Mouse (Mus musculus) liver, postnatal 0 days (tissue): ENCODE results near the gene Klhl36. TPM values are rescaled to one million over a fixed set of nuclear protein-coding genes. Genes with fewer than 3 reads are reported as not detected.
A peak's percentile ranks its signal among the peaks of the same experiment; 100 is the strongest.

Experiments used
- ATAC-seq: fragments of 200-750 bp; cut with Nextera tagmentation; 2 replicates; pipeline ENCODE4 v1.8.0; 2017; ENCODE audit warnings: mild to moderate bottlenecking, moderate library complexity
- DNase-seq: peaks from one replicate; pipeline ENCODE4 v3.0.0-alpha.2; 2016
- H3K27ac ChIP-seq: fragments of 300-500 bp; sonication (generic); 2 replicates; pipeline ENCODE4 v1.5.1; 2014; ENCODE audit warnings: antibody characterized with exemption, moderate library complexity, mild to moderate bottlenecking, low read depth
- H3K27me3 ChIP-seq: fragments of 300-500 bp; sonication (generic); 2 replicates; pipeline ENCODE4 v1.6.1; 2014; ENCODE audit warnings: low read length, control low read depth, mixed read lengths; ENCODE audit not compliant: insufficient read depth
- H3K36me3 ChIP-seq: fragments of 300-500 bp; sonication (generic); replicated peaks from 2 replicates; pipeline ENCODE4 v1.6.1; 2014; ENCODE audit warnings: mild to moderate bottlenecking, control low read depth, low read length, moderate library complexity, mixed read lengths; ENCODE audit not compliant: insufficient read depth
- H3K4me1 ChIP-seq: fragments of 300-500 bp; sonication (generic); 2 replicates; pipeline ENCODE4 v1.6.1; 2014; ENCODE audit warnings: antibody characterized with exemption, mild to moderate bottlenecking, control low read depth; ENCODE audit not compliant: insufficient read depth
- H3K4me2 ChIP-seq: fragments of 300-500 bp; sonication (generic); 2 replicates; pipeline ENCODE4 v1.6.1; 2014; ENCODE audit warnings: low read depth, mild to moderate bottlenecking, low read length, moderate library complexity, mixed read lengths
- H3K4me3 ChIP-seq: fragments of 300-500 bp; sonication (generic); 2 replicates; pipeline ENCODE4 v1.5.1; 2014; ENCODE audit warnings: low read depth, low read length
- H3K9ac ChIP-seq: fragments of 300-500 bp; sonication (generic); replicated peaks from 2 replicates; pipeline ENCODE4 v1.6.1; 2014; ENCODE audit warnings: mild to moderate bottlenecking, moderate library complexity
- H3K9me3 ChIP-seq: fragments of 300-500 bp; sonication (generic); 2 replicates; pipeline ENCODE4 v1.6.1; 2016; ENCODE audit warnings: mild to moderate bottlenecking, control low read depth, low read length, mixed read lengths
- CTCF ChIP-seq: sonication (generic); IDR thresholded peaks from 2 replicates; pipeline ENCODE4 v1.5.1; 2016; ENCODE audit warnings: antibody characterized with exemption, low read depth
- EP300 ChIP-seq: IDR thresholded peaks from 2 replicates; pipeline ENCODE4 v1.6.1; 2016; ENCODE audit warnings: antibody characterized with exemption, low read depth, mild to moderate bottlenecking
- WGBS: fragments of 180-500 bp; shearing (Covaris S2); extraction: QIAGEN DNeasy Blood & Tissue Kit; methylation state at CpG from one replicate; pipeline ENCODE4 v1.1.7; 2014; ENCODE audit not compliant: insufficient replicate concordance; 5-methylcytosine and 5-hydroxymethylcytosine counted together
- polyA plus RNA-seq: library from polyadenylated mRNA; unstranded; fragments of >200 nt; fragmentation: Nextera tagmentation; extraction: Ambion mirVana; gene quantifications from 2 replicates; pipeline ENCODE4 v1.2.1, GENCODE M21; 2015

Klhl36 gene
- polyA plus RNA-seq, 1 experiment from 2014 or later = 4.9 TPM

DNA sequence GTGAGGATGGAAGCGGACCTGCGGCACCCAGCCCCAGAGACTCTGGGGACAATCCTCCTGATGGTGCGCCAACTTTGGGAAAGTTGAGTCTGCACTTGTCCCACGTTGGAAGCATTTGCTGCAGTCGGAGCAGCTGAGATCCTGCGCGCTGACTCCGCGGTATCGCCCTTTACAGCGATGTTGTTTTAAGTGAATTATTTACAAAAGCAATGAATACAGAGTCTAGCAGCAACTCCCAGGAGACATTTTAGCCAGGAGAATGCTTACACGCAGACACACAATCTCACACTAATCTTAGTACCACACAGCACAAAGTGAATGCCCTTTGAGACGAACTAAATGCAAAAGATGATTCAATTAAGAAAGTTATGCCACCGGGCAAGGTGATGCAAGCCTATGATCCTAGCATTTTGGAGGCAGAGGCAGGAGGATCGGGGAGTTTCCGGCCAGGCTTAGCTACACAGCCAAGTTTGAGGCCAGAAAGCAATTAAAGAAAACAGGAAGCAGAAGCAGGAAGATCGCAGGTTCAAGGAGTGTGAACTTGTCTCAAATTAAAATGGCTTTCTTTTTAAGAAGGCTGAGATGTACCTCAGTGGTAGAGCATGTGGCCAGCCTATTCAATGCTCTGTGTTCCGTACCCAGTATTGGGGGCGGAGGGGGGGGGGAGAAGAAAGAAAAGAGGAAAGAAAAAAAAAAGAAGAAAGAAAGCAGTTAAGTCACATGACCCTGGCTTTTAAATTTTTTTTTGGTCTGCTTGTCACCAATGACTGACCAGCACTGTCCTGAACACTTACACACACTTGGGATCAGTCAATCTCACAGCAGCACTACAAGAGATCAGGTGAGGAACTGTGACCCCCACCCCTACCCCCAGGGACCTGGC lies 23.7 kb upstream of the Klhl36 start:
- ATAC-seq (no peak), DNase-seq (no peak)
- no peak for TF ChIP-seq EP300
- no peak for TF ChIP-seq CTCF
- no peaks in the 10 kb centered on the region for H3K9me3 ChIP-seq
- H3K4me1 ChIP-seq = peaks cover 36% of the 10 kb centered on the region
- no peaks in the 10 kb centered on the region; the same call in 1 of the 2 replicates for H3K36me3 ChIP-seq
- peak overlapping the region; percentile 84 for H3K9ac ChIP-seq
- peak overlapping the region; percentile 78 for H3K4me3 ChIP-seq
- no peaks in the 10 kb centered on the region; the same call in 1 of the 2 replicates for H3K27me3 ChIP-seq
- 23% methylated on average over 19 of the region's 19 CpGs for WGBS
- H3K4me2 ChIP-seq = peak overlapping the region; percentile 95
- H3K27ac ChIP-seq = peak overlapping the region; percentile 82; the same call in 1 of the 2 replicates

DNA sequence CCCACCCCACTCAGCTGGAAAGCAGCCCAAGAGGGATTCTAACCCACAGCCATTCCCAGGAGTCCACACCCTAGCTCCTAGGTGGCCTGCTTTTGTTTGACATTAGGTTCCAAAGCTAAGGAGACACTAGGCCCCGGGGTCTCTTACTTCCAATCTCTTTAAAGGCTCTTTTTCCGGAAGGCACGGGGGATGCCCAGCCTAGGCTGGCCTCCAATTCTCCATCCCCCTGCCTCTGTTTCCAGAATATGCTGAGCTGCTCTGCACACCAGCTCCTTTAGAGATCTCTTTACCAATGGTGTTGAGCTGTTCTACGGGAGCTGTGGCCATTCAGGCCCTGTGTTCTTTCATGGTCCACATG lies 23.1 kb upstream of the Klhl36 start:
- ATAC-seq = no peak
- no peak for DNase-seq
- Histone ChIP-seq H3K4me3 (peak overlapping the region; percentile 78), H3K36me3 (no peaks in the 10 kb centered on the region; the same call in 1 of the 2 replicates), H3K9me3 (no peaks in the 10 kb centered on the region), H3K27me3 (no peaks in the 10 kb centered on the region; the same call in 1 of the 2 replicates), H3K4me1 (peaks cover 36% of the 10 kb centered on the region), H3K4me2 (peak overlapping the region; percentile 95), H3K27ac (peak overlapping the region; percentile 82), H3K9ac (peak overlapping the region; percentile 84)
- TF ChIP-seq EP300 (no peak), CTCF (no peak)
- WGBS = 68% methylated on average over 4 of the region's 4 CpGs

DNA sequence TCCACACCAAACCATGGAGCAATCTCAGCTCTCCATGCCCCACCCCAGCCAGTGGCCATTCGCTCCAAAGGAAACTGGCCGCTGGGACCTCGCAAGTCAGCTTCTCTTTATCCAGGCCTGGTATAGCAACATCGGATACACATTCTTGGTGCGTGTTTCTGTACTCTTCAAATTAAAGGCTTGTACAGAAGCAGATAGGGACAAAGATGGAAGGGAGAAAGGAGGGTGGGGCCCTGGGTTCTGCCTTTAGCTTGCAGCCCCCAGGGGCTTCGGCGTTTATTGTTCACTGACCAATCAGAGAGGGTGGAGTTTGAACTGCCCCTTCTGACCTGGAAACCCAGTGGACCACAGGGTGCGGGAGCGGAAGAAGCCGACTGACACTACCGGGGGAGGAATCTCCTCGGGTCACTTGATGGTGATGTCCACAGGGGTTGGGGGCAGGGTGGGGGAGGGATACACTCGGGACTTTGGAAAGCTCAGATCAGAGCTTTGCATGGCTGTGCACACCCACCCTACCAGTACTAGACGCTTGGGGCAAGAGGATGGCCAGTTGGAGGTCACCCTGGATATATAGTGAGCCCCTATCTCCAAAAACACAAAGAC lies 22.5 kb upstream of the Klhl36 start:
- Histone ChIP-seq H3K36me3 (no peaks in the 10 kb centered on the region; the same call in 1 of the 2 replicates), H3K4me2 (peak overlapping the region; percentile 95), H3K27ac (peak overlapping the region; percentile 82), H3K9ac (peak overlapping the region; percentile 84), H3K4me1 (peaks cover 36% of the 10 kb centered on the region), H3K4me3 (peak overlapping the region; percentile 78), H3K27me3 (no peaks in the 10 kb centered on the region; the same call in 1 of the 2 replicates), H3K9me3 (no peaks in the 10 kb centered on the region)
- DNase-seq (no peak), ATAC-seq (no peak)
- 13% methylated on average over 14 of the region's 14 CpGs for WGBS
- TF ChIP-seq EP300 (no peak), CTCF (no peak)

DNA sequence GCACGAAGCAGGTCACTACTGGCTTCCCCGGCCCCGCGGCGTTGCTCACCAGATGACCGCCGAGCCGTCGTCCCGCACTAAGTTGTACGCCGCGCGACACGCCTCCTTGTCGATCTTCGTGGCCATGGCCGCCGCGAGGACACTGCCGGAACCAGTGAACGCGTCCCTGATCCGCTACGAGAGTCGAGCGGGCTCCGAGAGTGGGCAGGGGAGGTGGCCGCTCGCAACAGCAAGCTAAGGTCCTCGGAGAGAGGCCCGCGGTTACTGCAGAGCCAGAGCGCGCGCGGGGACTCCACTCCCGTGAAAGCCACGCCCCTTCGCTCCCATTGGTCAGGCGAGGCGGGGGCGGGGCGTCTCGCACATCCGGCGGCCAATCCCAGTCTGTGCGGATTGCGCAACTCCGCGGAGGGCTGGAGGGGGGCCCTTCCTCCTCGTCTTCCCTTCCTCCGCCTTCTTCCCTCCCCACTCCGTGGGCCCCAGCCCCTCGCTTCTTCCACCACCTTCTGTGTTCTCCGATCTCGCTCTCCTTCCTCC lies 21.7 kb upstream of the Klhl36 start, which contains the start of gene Cotl1:
TSS of gene Cotl1 (minus strand) at position 270 of the 534 bp plus-strand sequence.
- Histone ChIP-seq H3K4me2 (peak within 1 kb of the TSS; percentile 95), H3K36me3 (no peaks in the 10 kb centered on the region; the same call in 1 of the 2 replicates), H3K9ac (peak within 1 kb of the TSS; percentile 84), H3K27ac (peak within 1 kb of the TSS; percentile 82), H3K9me3 (no peaks in the 10 kb centered on the region), H3K4me1 (peaks cover 32% of the 10 kb centered on the region), H3K4me3 (peak within 1 kb of the TSS; percentile 78), H3K27me3 (no peaks in the 10 kb centered on the region; the same call in 1 of the 2 replicates)
- DNase-seq (peak; percentile 97), ATAC-seq (peak; percentile 89)
- WGBS = under 1% methylated on average over 54 of the region's 57 CpGs
- TF ChIP-seq CTCF (no peak), EP300 (no peak)

DNA sequence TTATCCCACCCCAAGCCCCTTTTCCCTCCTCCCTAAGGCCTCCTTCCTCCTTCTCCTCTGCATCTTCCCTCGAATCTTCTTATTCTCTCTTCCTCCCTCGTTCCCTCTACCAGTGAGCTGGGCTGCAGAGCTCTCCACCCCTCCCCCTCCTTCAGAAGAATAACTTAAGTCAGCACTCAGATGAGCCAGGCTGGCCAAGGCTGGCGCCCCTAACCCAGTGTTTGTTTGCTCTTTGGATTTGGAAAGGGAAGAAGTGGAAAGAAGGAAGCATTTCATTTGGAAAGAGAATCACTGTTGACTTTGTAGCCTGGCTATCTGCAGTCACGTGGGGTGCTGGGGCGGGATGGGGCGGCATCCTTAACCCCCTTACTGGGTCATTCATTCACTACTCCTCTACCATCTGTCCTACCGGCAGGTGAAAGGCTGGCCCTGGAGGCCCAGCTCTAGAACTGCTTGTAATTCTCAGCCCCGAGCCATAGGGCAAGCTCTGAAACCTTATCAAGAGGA lies 21.1 kb upstream of the Klhl36 start:
- TF ChIP-seq CTCF = no peak
- no peak for TF ChIP-seq EP300
- ATAC-seq = peak; percentile 26
- H3K9me3 ChIP-seq = no peaks in the 10 kb centered on the region
- DNase-seq = peak; percentile 54
- no peaks in the 10 kb centered on the region; the same call in 1 of the 2 replicates for H3K36me3 ChIP-seq
- H3K27me3 ChIP-seq = no peaks in the 10 kb centered on the region; the same call in 1 of the 2 replicates
- H3K27ac ChIP-seq = peak overlapping the region; percentile 69
- peak overlapping the region; percentile 95 for H3K4me2 ChIP-seq
- 23% methylated on average over 8 of the region's 8 CpGs for WGBS
- H3K4me1 ChIP-seq = peaks cover 32% of the 10 kb centered on the region
- peak overlapping the region; percentile 78 for H3K4me3 ChIP-seq
- H3K9ac ChIP-seq = peak overlapping the region; percentile 84; the same call in 1 of the 2 replicates

DNA sequence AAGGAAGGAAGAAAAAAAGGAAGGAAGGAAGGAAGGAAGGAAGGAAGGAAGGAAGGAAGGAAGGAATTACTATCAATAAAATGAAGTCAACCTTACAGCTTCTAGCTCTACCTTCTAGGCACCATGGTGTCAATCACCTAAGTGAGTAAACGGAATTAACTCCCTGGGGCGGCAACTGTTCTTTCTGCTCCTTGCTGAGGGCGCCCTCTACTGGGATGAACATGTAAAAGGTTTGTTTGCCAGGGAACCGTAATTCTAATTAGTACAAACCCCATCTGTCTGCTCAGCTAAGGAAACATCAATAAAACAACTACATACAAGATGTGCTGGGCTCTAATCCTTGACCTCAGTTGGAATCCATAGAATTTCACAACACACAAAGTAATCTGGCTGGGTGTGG lies 18.6 kb upstream of the Klhl36 start:
- Histone ChIP-seq H3K9me3 (no peaks in the 10 kb centered on the region), H3K4me1 (peaks cover 23% of the 10 kb centered on the region), H3K9ac (no peak overlapping the region), H3K27ac (no peak overlapping the region), H3K4me3 (no peak overlapping the region), H3K36me3 (no peaks in the 10 kb centered on the region; the same call in 1 of the 2 replicates), H3K27me3 (no peaks in the 10 kb centered on the region; the same call in 1 of the 2 replicates), H3K4me2 (no peak overlapping the region)
- 0% methylated on average over 4 of the region's 4 CpGs for WGBS
- peak; percentile 82 for DNase-seq
- no peak for ATAC-seq
- TF ChIP-seq CTCF (peak; percentile 95), EP300 (no peak; the same call in 1 of the 2 replicates)
